Mouse (Mus musculus) hindbrain, embryonic 16.5 days (tissue): ENCODE data around the gene Ctnna3. TPM values are rescaled to one million over a fixed set of nuclear protein-coding genes. Genes with fewer than 3 reads are reported as not detected.
A peak's percentile ranks its signal among the peaks of the same experiment; 100 is the strongest.

Source experiments
- ATAC-seq: fragments of 200-750 bp; cut with Nextera tagmentation; 2 replicates; pipeline ENCODE4 v1.8.0; 2017; ENCODE audit warnings: moderate TSS enrichment, moderate library complexity
- H3K27ac ChIP-seq: fragments of 300-500 bp; sonication (generic); 2 replicates; pipeline ENCODE4 v1.5.1; 2014; ENCODE audit warnings: low read depth, mild to moderate bottlenecking, control low read depth, low read length, moderate library complexity
- H3K27me3 ChIP-seq: fragments of 300-500 bp; sonication (generic); replicated peaks from 2 replicates; pipeline ENCODE4 v1.6.1; 2014; ENCODE audit warnings: low read length; ENCODE audit not compliant: control insufficient read depth, insufficient read depth
- H3K36me3 ChIP-seq: fragments of 300-500 bp; sonication (generic); 2 replicates; pipeline ENCODE4 v1.6.1; 2014; ENCODE audit warnings: mild to moderate bottlenecking, low read length, moderate library complexity, mixed read lengths; ENCODE audit not compliant: control insufficient read depth, insufficient read depth
- H3K4me1 ChIP-seq: fragments of 300-500 bp; sonication (generic); 2 replicates; pipeline ENCODE4 v1.6.1; 2014; ENCODE audit warnings: low read depth, low read length; ENCODE audit not compliant: control insufficient read depth, insufficient read depth
- H3K4me2 ChIP-seq: fragments of 300-500 bp; sonication (generic); 2 replicates; pipeline ENCODE4 v1.6.1; 2014; ENCODE audit warnings: mild to moderate bottlenecking, low read length, control low read depth, moderate library complexity
- H3K4me3 ChIP-seq: fragments of 300-500 bp; sonication (generic); 2 replicates; pipeline ENCODE4 v1.5.1; 2014; ENCODE audit warnings: mild to moderate bottlenecking, low read length, control low read depth, moderate library complexity
- H3K9ac ChIP-seq: fragments of 300-500 bp; sonication (generic); 2 replicates; pipeline ENCODE4 v1.6.1; 2014; ENCODE audit warnings: low read depth, mild to moderate bottlenecking, control low read depth, low read length, moderate library complexity
- H3K9me3 ChIP-seq: fragments of 300-500 bp; sonication (generic); 2 replicates; pipeline ENCODE4 v1.6.1; 2014; ENCODE audit warnings: mild to moderate bottlenecking, low read length, moderate library complexity; ENCODE audit not compliant: control insufficient read depth
- WGBS: fragments of 180-500 bp; shearing (Covaris S2); extraction: QIAGEN DNeasy Blood & Tissue Kit; methylation state at CpG from one replicate; pipeline ENCODE4 v1.1.7; 2014; 5-methylcytosine and 5-hydroxymethylcytosine counted together
- polyA plus RNA-seq: library from polyadenylated mRNA; unstranded; fragments of >200 nt; fragmentation: Nextera tagmentation; extraction: Ambion mirVana; gene quantifications from 2 replicates; pipeline ENCODE4 v1.2.1, GENCODE M21; 2015

Gene Ctnna3
- polyA plus RNA-seq, 1 experiment from 2014 or later: 2.3 TPM

GRCm38 (mm10) chr10:63869123-63869522 is 439.2 kb downstream of the Ctnna3 start:
- no peak overlapping the region for H3K4me2 ChIP-seq
- no peaks in the 10 kb centered on the region for H3K27me3 ChIP-seq
- H3K9ac ChIP-seq: no peak overlapping the region
- H3K4me3 ChIP-seq: no peak overlapping the region
- no peak for ATAC-seq
- 86% methylated on average over 7 of the region's 7 CpGs for WGBS
- H3K36me3 ChIP-seq: no peaks in the 10 kb centered on the region
- H3K27ac ChIP-seq: no peak overlapping the region
- H3K9me3 ChIP-seq: no peaks in the 10 kb centered on the region
- no peaks in the 10 kb centered on the region for H3K4me1 ChIP-seq

- no peak overlapping the region for H3K9ac ChIP-seq
- no peak for ATAC-seq
- no peak overlapping the region for H3K4me3 ChIP-seq
- WGBS: 57% methylated on average over 5 of the region's 5 CpGs
- H3K27me3 ChIP-seq: no peaks in the 10 kb centered on the region
- no peak overlapping the region for H3K4me2 ChIP-seq
- no peaks in the 10 kb centered on the region for H3K36me3 ChIP-seq
- H3K4me1 ChIP-seq: no peaks in the 10 kb centered on the region
- no peaks in the 10 kb centered on the region for H3K9me3 ChIP-seq
- H3K27ac ChIP-seq: no peak overlapping the region
Observed at GRCm38 (mm10) chr10:63880462-63880903, 450.6 kb downstream of the Ctnna3 start.

GRCm38 (mm10) chr10:63886449-63887088 is 456.7 kb downstream of the Ctnna3 start:
- Histone ChIP-seq H3K9ac (no peak overlapping the region), H3K36me3 (no peaks in the 10 kb centered on the region), H3K4me2 (no peak overlapping the region), H3K9me3 (no peaks in the 10 kb centered on the region; the same call in 1 of the 2 replicates), H3K4me1 (no peaks in the 10 kb centered on the region), H3K27ac (no peak overlapping the region), H3K4me3 (no peak overlapping the region), H3K27me3 (no peaks in the 10 kb centered on the region)
- WGBS: 81% methylated on average over 23 of the region's 23 CpGs
- ATAC-seq: no peak

- no peak for ATAC-seq
- Histone ChIP-seq H3K4me3 (no peak overlapping the region), H3K4me1 (no peaks in the 10 kb centered on the region), H3K9ac (no peak overlapping the region), H3K27ac (no peak overlapping the region), H3K9me3 (no peaks in the 10 kb centered on the region), H3K27me3 (no peaks in the 10 kb centered on the region), H3K4me2 (no peak overlapping the region), H3K36me3 (no peaks in the 10 kb centered on the region)
- 96% methylated on average over 5 of the region's 5 CpGs for WGBS
Observed at GRCm38 (mm10) chr10:63894612-63895011, 464.7 kb downstream of the Ctnna3 start.

- H3K4me2 ChIP-seq: no peak overlapping the region
- no peaks in the 10 kb centered on the region for H3K9me3 ChIP-seq
- no peak for ATAC-seq
- H3K36me3 ChIP-seq: no peaks in the 10 kb centered on the region
- H3K4me3 ChIP-seq: no peak overlapping the region
- no peak overlapping the region for H3K9ac ChIP-seq
- no peaks in the 10 kb centered on the region for H3K4me1 ChIP-seq
- H3K27me3 ChIP-seq: no peaks in the 10 kb centered on the region
- no peak overlapping the region for H3K27ac ChIP-seq
Observed at GRCm38 (mm10) chr10:63899891-63900290, 470.0 kb downstream of the Ctnna3 start.

- Histone ChIP-seq H3K4me3 (no peak overlapping the region), H3K36me3 (no peaks in the 10 kb centered on the region), H3K4me1 (no peaks in the 10 kb centered on the region), H3K9me3 (no peaks in the 10 kb centered on the region), H3K9ac (no peak overlapping the region), H3K27ac (no peak overlapping the region), H3K27me3 (no peaks in the 10 kb centered on the region), H3K4me2 (no peak overlapping the region)
- ATAC-seq: no peak
Observed at GRCm38 (mm10) chr10:63908878-63909277, 479.0 kb downstream of the Ctnna3 start.

GRCm38 (mm10) chr10:63927334-63927733 is 497.4 kb downstream of the Ctnna3 start, which contains the start of gene Gm10118:
Gene Gm10118 (minus strand): TSS chr10:63927434.
- Histone ChIP-seq H3K9me3 (no peaks in the 10 kb centered on the region), H3K4me1 (no peaks in the 10 kb centered on the region), H3K9ac (no peak within 1 kb of the TSS), H3K27ac (no peak within 1 kb of the TSS), H3K27me3 (no peaks in the 10 kb centered on the region), H3K4me2 (no peak within 1 kb of the TSS), H3K36me3 (no peaks in the 10 kb centered on the region), H3K4me3 (no peak within 1 kb of the TSS)
- ATAC-seq: no peak

- no peaks in the 10 kb centered on the region for H3K4me1 ChIP-seq
- peak; percentile 67; the same call in 1 of the 2 replicates for ATAC-seq
- no peaks in the 10 kb centered on the region for H3K27me3 ChIP-seq
- H3K4me2 ChIP-seq: no peak overlapping the region
- H3K27ac ChIP-seq: no peak overlapping the region
- H3K9me3 ChIP-seq: no peaks in the 10 kb centered on the region
- no peak overlapping the region for H3K4me3 ChIP-seq
- 63% methylated on average over 5 of the region's 5 CpGs for WGBS
- no peak overlapping the region for H3K9ac ChIP-seq
- no peaks in the 10 kb centered on the region for H3K36me3 ChIP-seq
Observed at GRCm38 (mm10) chr10:63933946-63934345, 504.0 kb downstream of the Ctnna3 start.

GRCm38 (mm10) chr10:63945534-63945933 is 515.6 kb downstream of the Ctnna3 start:
- H3K27me3 ChIP-seq: no peaks in the 10 kb centered on the region
- 0 out of 2 replicates have a peak, but pooled peaks cover 3% of the 10 kb centered on the region for H3K4me1 ChIP-seq
- no peaks in the 10 kb centered on the region for H3K36me3 ChIP-seq
- ATAC-seq: peak; percentile 53; the same call in 1 of the 2 replicates
- H3K4me2 ChIP-seq: no peak overlapping the region
- H3K4me3 ChIP-seq: no peak overlapping the region
- 43% methylated on average over 3 of the region's 3 CpGs for WGBS
- H3K9ac ChIP-seq: no peak overlapping the region
- no peaks in the 10 kb centered on the region for H3K9me3 ChIP-seq
- no peak overlapping the region for H3K27ac ChIP-seq
